Mouse (Mus musculus) E14TG2a.4 (cell line): ENCODE results near the gene Rere.

Experiments used
- CTCF ChIP-seq: conservative IDR thresholded peaks from 2 replicates; pipeline ENCODE4 v1.5.1; 2014; ENCODE audit warnings: low read length
- NANOG ChIP-seq: IDR thresholded peaks from 2 replicates; pipeline ENCODE4 v1.6.1; 2014; ENCODE audit warnings: borderline replicate concordance, low read length, mixed read lengths

GRCm38 (mm10) chr4:150528426-150528825 lies 247.0 kb downstream of the Rere start:
- TF ChIP-seq CTCF (no peak), NANOG (no peak)
